Mouse (Mus musculus) brain, adult 2 months (tissue): ENCODE data around the gene Alg5.

Experiments used
- DNase-seq: peaks from one replicate; pipeline ENCODE4 v3.0.0; 2011; ENCODE audit warnings: low read depth, low spot score

The Alg5 gene

GRCm38 (mm10) chr3:54737317-54737716 is 2.0 kb downstream of the Alg5 start:
- DNase-seq: no peak

GRCm38 (mm10) chr3:54741965-54742364 is 6.6 kb downstream of the Alg5 start:
- DNase-seq: no peak

- DNase-seq: peak; percentile 15
These were observed 10.5 kb downstream of the Alg5 start for GRCm38 (mm10) chr3:54745799-54746198.

GRCm38 (mm10) chr3:54753411-54753810 is 18.1 kb downstream of the Alg5 start:
- DNase-seq: no peak

- DNase-seq: peak; percentile 85
These were observed 20.1 kb downstream of the Alg5 start, which contains the start of gene Smad9 for GRCm38 (mm10) chr3:54755145-54756041. Gene Smad9, plus strand, starts transcription at chr3:54755582.

- DNase-seq: peak; percentile 84
These were observed 20.7 kb downstream of the Alg5 start for GRCm38 (mm10) chr3:54756058-54756457.

GRCm38 (mm10) chr3:54757446-54757845 is 22.1 kb downstream of the Alg5 start:
- DNase-seq: no peak

GRCm38 (mm10) chr3:54759211-54759610 is 23.9 kb downstream of the Alg5 start:
- DNase-seq: no peak

- DNase-seq: no peak
These were observed 25.2 kb downstream of the Alg5 start for GRCm38 (mm10) chr3:54760321-54761115.

- DNase-seq: no peak
These were observed 25.9 kb downstream of the Alg5 start for GRCm38 (mm10) chr3:54761258-54761657.

GRCm38 (mm10) chr3:54764418-54764817 is 29.1 kb downstream of the Alg5 start:
- peak; percentile 80 for DNase-seq

GRCm38 (mm10) chr3:54765521-54765920 is 30.2 kb downstream of the Alg5 start:
- peak; percentile 9 for DNase-seq

GRCm38 (mm10) chr3:54766034-54766433 is 30.7 kb downstream of the Alg5 start:
- no peak for DNase-seq

- DNase-seq: no peak
These were observed 31.5 kb downstream of the Alg5 start for GRCm38 (mm10) chr3:54766811-54767210.

- no peak for DNase-seq
These were observed 33.3 kb downstream of the Alg5 start for GRCm38 (mm10) chr3:54768592-54768991.

- no peak for DNase-seq
These were observed 34.3 kb downstream of the Alg5 start for GRCm38 (mm10) chr3:54769349-54770275.

- no peak for DNase-seq
These were observed 38.3 kb downstream of the Alg5 start for GRCm38 (mm10) chr3:54773613-54774012.

GRCm38 (mm10) chr3:54775989-54776631 is 40.8 kb downstream of the Alg5 start:
- peak; percentile 21 for DNase-seq

GRCm38 (mm10) chr3:54790601-54791000 is 55.3 kb downstream of the Alg5 start:
- no peak for DNase-seq

GRCm38 (mm10) chr3:54791822-54792677 is 56.7 kb downstream of the Alg5 start:
- DNase-seq: no peak
